Mouse (Mus musculus): ENCODE results near the gene Gm20388. TPM values are rescaled to one million over a fixed set of nuclear protein-coding genes. Genes with fewer than 3 reads are reported as not detected.

Gm20388 gene
- polyA plus RNA-seq, 1 experiment from 2014 or later: 2.5 TPM

DNA sequence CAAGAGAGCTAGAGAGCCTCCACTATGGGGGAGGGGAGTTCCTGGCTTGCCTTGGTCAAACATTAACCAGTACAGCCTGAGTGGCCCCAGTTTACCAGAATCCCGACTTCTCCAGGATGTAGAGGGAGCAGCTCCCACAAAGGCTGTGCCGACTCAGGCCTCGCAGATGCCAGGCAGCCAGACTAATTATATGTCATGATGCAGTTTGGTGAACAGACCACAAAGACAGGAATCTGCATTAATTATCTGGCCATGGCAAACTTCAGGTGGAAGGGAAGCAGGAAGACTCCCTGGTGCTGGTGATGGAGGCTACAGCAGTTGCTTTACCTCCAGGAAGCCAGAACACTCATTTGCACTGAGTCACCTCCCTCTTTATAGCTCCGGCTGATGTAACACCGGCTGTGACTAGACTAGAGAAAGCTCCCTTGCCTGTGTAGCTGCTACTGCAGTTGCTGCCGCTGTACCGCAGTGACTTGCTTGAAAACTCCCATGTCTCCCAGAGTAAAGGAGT is 1987.3 kb downstream of the Gm20388 start:
- no peaks in the 10 kb centered on the region for H3K9me3 ChIP-seq (replicated peaks)
- DNase-seq (ENCODE audit: low spot score): peak; percentile 45
- H3K4me1 ChIP-seq: peaks cover 54% of the 10 kb centered on the region
- WGBS: 17% methylated on average over 7 of the region's 7 CpGs
- peaks cover 18% of the 10 kb centered on the region for H3K36me3 ChIP-seq
- H3K27me3 ChIP-seq (ENCODE audit: low read depth, poor library complexity, severe bottlenecking): no peaks in the 10 kb centered on the region
- no peak overlapping the region for H3K4me3 ChIP-seq
- H3K27ac ChIP-seq: peak overlapping the region; percentile 66

DNA sequence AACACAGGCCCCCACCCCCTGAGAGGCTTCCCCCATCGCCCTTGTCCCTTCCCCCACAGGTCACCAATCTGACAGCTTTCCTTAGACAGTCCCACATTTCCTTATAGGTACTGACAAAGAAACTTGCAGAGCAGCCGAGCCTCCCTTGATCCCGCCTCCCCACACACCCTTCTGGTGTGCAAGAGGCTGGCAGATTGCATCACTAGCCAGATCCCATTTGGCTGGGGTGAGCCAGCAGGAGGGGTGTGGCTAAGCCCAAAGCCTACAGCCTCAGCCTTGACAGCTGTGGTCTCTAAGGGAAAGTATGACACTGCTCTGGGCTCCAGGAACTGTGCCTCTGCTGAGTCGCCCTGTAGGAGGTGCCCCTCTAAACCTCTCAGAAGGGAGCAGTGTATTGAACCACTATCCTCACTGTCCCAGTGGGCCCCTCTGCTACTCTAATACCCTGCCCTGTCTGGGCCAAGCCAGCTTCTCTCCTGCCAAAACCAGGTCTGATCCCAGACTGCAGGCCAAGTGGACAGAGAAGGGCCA is 1987.8 kb downstream of the Gm20388 start:
- Histone ChIP-seq H3K4me1 (peaks cover 57% of the 10 kb centered on the region), H3K36me3 (peaks cover 12% of the 10 kb centered on the region), H3K27ac (peak overlapping the region; percentile 66), H3K27me3 (ENCODE audit: low read depth, poor library complexity, severe bottlenecking) (no peaks in the 10 kb centered on the region), H3K4me3 (no peak overlapping the region), H3K9me3 (replicated peaks) (no peaks in the 10 kb centered on the region)
- DNase-seq (ENCODE audit: low spot score): peak; percentile 64
- 4% methylated on average over 4 of the region's 4 CpGs for WGBS

DNA sequence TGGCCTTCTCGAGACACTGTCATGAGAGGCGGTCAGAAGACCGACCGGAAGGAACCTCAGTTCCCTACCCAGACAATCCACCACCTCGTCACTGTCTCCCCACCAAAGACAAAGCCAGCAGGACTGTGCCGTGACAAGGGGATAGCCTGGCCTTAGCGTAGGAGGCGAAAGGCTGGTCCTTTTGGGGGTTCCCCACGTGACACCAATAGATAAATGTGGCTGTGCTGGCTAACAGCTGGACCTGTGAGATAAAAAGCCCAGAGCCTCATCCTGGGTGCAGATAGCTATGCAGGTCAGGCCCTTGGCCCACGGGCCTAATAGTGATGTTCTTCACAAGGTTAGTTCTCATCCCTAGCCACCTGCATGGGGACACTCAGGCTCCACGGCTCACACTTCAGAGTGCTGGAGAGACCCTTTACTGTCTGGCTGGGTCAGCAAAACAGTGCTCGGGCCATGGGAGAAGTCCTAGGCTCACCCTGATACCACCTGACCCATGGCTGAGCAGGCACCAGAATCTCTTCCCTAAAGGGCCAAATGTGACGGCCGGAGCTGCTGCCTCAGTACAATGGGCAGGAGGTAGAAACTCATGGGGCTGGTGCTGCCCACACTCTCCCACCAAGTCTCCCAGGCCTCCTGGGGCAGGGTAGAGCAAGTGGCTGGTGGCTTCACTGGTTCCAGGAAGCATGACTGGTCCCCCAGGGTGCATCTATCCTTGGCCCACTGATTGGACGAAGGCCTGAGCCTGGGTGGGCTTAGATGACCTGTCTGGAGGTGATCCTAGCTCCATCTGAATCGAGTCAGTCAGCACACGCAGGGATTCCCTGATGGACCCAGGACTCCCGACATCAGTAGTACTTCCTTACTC is 1988.8 kb downstream of the Gm20388 start:
- 85% methylated on average over 18 of the region's 18 CpGs for WGBS
- Histone ChIP-seq H3K4me3 (no peak overlapping the region), H3K27ac (no peak overlapping the region; the same call in 1 of the 2 replicates), H3K4me1 (peaks cover 63% of the 10 kb centered on the region), H3K9me3 (replicated peaks) (no peaks in the 10 kb centered on the region), H3K27me3 (ENCODE audit: low read depth, poor library complexity, severe bottlenecking) (no peaks in the 10 kb centered on the region), H3K36me3 (peaks cover 11% of the 10 kb centered on the region)
- no peak for DNase-seq (ENCODE audit: low spot score)

DNA sequence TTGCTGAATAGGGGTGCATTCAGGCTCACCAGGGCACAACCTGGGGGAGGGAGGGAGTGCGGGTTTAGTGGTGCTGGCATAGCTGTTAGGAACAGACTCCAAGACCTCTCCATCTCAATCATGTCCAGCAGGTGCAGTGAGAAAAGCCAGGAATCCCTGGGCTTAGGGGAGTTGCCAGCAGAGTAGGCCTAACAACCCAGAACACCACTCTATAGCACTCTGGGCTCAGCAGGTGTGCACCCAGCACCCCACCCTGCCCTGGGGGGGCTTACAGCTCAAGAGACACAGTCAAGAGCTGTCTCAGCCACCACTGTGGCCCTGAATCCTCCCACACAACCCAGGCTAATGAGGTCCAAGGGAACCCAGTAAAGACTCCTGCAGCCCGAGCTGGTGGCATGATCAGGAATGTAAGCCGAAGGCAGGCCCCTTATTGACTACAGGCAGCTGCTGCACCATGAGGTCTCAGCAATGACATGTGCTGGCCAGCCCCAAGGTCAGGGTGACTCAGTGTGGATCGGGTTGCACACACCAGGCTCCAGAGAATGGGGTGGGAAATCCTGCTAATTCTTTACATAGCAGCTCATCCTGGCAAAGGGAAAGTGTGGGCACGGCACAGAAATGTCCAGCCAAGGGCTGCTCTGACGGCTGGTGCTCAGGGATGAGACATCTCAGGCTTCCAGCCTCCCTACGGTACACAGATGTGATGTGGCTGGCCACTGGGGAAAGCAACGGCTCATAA is 1991.0 kb downstream of the Gm20388 start:
- no peak overlapping the region for H3K4me3 ChIP-seq
- H3K27me3 ChIP-seq (ENCODE audit: low read depth, poor library complexity, severe bottlenecking): no peaks in the 10 kb centered on the region
- H3K9me3 ChIP-seq (replicated peaks): no peaks in the 10 kb centered on the region
- no peaks in the 10 kb centered on the region for H3K36me3 ChIP-seq
- DNase-seq (ENCODE audit: low spot score): peak; percentile 48
- peak overlapping the region; percentile 33; the same call in 1 of the 2 replicates for H3K27ac ChIP-seq
- peaks cover 79% of the 10 kb centered on the region for H3K4me1 ChIP-seq
- WGBS: 48% methylated on average over 8 of the region's 8 CpGs

DNA sequence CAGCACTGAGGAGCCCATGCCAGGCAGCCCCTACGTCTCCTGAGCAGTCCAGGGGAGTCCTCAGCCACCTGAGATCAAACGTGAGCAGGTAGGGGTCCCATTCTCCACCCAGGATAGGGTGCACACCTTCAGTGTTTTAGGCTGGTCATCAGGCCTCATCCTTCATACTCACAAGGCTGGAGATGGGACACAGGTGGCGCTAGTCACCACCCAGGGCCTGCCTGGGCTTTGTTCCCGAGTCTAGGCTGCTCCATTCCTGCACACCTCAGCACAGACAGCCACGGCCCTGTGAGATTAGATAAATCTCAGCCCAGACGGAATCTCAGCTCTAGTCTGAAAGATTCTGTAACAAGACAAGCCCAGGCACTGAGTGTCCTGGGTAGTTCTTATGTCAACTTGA is 1993.3 kb downstream of the Gm20388 start:
- Histone ChIP-seq H3K36me3 (no peaks in the 10 kb centered on the region), H3K4me1 (peaks cover 79% of the 10 kb centered on the region), H3K9me3 (replicated peaks) (no peaks in the 10 kb centered on the region), H3K4me3 (no peak overlapping the region), H3K27me3 (ENCODE audit: low read depth, poor library complexity, severe bottlenecking) (peaks cover 10% of the 10 kb centered on the region; the same call in 1 of the 2 replicates), H3K27ac (no peak overlapping the region)
- WGBS: 71% methylated on average over 6 of the region's 6 CpGs
- no peak for DNase-seq (ENCODE audit: low spot score)

DNA sequence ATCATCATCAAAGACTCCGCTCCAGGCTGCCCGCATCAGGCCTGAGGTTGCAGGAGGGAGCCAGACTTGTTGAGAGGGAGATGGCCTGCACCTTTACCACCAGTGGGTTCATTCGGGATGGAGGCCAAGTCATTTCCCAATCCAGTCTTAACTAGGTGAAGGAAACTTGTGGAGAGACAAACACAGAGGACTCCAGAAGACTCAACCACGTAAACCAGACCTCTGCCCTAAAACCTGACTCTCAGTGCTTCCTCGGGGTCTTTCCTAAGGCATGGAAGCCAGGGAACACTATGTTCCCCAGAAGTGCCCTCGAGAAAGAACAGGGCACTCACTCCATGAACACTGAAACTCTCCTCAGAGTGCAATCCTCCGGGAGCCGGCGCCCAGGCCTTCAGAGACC is 1994.4 kb downstream of the Gm20388 start:
- no peak overlapping the region for H3K27ac ChIP-seq
- WGBS: 88% methylated on average over 9 of the region's 9 CpGs
- peaks cover 77% of the 10 kb centered on the region for H3K4me1 ChIP-seq
- no peak overlapping the region for H3K4me3 ChIP-seq
- DNase-seq (ENCODE audit: low spot score): no peak
- H3K9me3 ChIP-seq (replicated peaks): no peaks in the 10 kb centered on the region
- peaks cover 13% of the 10 kb centered on the region; the same call in 1 of the 2 replicates for H3K27me3 ChIP-seq (ENCODE audit: low read depth, poor library complexity, severe bottlenecking)
- H3K36me3 ChIP-seq: no peaks in the 10 kb centered on the region

DNA sequence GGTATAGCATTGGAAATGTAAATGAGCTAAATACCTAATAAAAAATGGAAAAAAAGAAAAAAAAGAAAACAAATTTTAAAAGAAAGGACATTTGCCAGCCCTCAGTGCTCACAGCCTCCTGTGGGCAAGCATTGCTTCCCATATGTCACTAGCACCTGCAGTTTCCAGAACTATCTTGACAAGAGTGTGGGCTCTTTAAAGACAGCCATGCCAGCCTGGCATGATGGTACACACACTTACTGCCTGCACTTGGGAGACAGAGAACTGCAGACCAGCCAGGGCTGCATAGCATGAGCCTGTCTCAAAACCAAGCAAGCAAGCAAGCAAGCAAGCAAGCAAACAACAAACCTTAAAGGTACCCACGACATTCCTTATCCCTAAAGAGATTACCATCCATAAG is 1994.8 kb downstream of the Gm20388 start:
- H3K4me1 ChIP-seq: peaks cover 77% of the 10 kb centered on the region
- H3K36me3 ChIP-seq: no peaks in the 10 kb centered on the region
- no peaks in the 10 kb centered on the region for H3K9me3 ChIP-seq (replicated peaks)
- peak overlapping the region; percentile 75 for H3K4me3 ChIP-seq
- no peak overlapping the region for H3K27ac ChIP-seq
- DNase-seq (ENCODE audit: low spot score): no peak
- peaks cover 13% of the 10 kb centered on the region; the same call in 1 of the 2 replicates for H3K27me3 ChIP-seq (ENCODE audit: low read depth, poor library complexity, severe bottlenecking)
- 78% methylated on average over 1 of the region's 1 CpGs for WGBS

DNA sequence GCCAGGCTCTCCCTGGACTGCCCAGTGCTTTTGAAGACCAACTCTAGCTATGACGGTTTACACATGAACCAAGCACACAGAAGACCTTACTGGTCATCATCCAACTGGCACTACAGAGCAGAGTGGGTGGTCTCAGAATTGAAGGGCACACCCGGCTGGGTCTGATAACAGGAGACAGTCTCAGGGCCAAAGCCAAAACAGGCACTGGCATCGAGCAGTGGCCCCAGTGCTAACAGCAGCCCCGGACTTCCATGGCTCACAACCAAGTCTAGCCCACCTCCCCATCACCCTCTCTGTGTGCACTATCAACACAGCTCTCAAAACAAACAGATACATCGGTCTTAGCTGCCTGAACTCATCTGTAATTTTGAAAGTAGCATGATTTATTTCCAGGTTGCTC is 1995.2 kb downstream of the Gm20388 start:
- H3K27ac ChIP-seq: no peak overlapping the region
- 44% methylated on average over 5 of the region's 5 CpGs for WGBS
- peak overlapping the region; percentile 75 for H3K4me3 ChIP-seq
- no peak for DNase-seq (ENCODE audit: low spot score)
- peaks cover 13% of the 10 kb centered on the region; the same call in 1 of the 2 replicates for H3K27me3 ChIP-seq (ENCODE audit: low read depth, poor library complexity, severe bottlenecking)
- H3K9me3 ChIP-seq (replicated peaks): no peaks in the 10 kb centered on the region
- no peaks in the 10 kb centered on the region for H3K36me3 ChIP-seq
- peaks cover 76% of the 10 kb centered on the region for H3K4me1 ChIP-seq

DNA sequence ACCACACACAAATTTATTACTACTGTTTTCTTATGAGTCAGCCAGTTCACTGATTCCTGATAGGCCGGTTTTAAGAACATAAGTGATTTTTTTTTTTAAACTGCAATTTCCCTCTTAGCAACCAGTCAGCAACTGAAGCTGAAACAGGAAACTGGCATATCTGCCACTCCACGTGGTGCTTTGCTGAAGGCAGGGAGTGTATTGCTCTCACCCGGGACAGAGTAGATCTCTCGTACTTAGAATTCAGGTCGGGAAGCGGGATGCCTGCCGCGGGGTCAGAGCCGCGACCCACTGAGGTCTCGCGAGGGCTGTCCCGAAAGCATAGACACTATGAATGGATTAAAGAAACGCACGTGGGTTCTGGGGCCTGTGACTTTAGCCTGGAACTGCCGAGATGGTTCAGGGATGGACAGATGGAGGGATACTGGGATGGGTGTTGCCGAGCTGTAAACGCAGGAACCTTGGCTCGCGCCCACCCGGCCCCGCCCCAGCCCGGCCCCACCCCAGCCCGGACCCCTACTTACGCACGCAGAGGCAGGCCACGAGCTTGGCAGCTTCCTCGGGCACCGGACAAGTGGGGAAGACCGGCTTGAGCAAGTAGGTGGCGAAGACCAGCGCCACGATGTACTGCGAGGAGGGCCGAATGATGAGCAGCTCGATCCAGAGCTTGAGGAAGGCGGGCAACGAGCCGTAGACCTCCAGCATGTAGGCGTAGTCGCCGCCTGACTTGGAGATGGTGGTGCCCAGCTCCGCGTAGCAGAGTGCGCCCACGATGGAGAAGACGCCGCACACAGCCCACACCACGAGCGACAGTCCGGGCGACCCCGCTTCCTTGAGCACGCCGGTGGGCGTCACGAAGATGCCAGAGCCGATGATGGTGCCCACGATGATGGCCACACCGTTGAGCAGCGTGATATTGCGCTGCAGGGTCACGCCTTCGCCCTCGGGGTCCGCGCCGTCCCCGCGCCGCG is 1996.2 kb downstream of the Gm20388 start:
- under 1% methylated on average over 72 of the region's 72 CpGs for WGBS
- Histone ChIP-seq H3K4me1 (peaks cover 67% of the 10 kb centered on the region), H3K4me3 (peak overlapping the region; percentile 75), H3K36me3 (no peaks in the 10 kb centered on the region), H3K27me3 (ENCODE audit: low read depth, poor library complexity, severe bottlenecking) (peaks cover 13% of the 10 kb centered on the region; the same call in 1 of the 2 replicates), H3K27ac (peak overlapping the region; percentile 82), H3K9me3 (replicated peaks) (no peaks in the 10 kb centered on the region)
- peak; percentile 56 for DNase-seq (ENCODE audit: low spot score)

DNA sequence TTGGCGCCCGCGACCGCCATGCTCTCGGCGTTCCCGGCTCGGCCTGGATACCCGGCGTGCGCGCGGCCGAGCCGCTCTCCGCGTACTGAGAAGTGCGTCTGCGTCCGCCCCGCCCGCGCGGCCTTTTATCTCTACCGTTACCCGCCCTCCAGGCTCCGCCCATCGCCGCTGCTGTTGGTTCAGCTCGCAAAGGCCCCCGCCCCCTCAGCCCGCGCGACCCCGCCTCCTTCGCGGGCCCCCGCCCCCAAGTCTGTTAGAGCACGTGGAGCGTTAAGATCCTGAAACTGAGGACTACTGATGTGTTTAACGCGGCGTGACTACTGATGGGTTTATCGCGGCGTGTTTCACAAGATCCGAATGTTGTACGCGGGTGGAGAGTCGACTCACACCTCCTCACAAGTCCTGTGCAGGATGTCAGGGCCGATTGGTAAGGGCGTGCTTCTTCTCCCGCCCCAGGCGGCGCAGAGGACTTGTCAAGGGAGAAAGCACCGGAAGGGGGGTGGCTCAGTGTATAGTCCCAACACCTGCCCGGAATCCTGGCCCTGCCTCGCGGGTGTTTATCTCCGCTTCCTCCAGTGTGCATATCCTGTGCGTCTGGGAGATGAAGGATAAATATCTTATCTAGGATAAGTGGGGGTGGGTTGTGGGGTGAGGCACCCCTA is 1997.1 kb downstream of the Gm20388 start, which contains the start of gene Slc7a5:
Slc7a5 (minus strand) TSS at position 108 of the 662 bp plus-strand sequence.
- DNase-seq (ENCODE audit: low spot score): peak; percentile 97
- peak within 1 kb of the TSS; percentile 82 for H3K27ac ChIP-seq
- peaks cover 60% of the 10 kb centered on the region for H3K4me1 ChIP-seq
- no peaks in the 10 kb centered on the region for H3K36me3 ChIP-seq
- peaks cover 13% of the 10 kb centered on the region; the same call in 1 of the 2 replicates for H3K27me3 ChIP-seq (ENCODE audit: low read depth, poor library complexity, severe bottlenecking)
- peak within 1 kb of the TSS; percentile 75 for H3K4me3 ChIP-seq
- WGBS: under 1% methylated on average over 61 of the region's 61 CpGs
- no peaks in the 10 kb centered on the region for H3K9me3 ChIP-seq (replicated peaks)

DNA sequence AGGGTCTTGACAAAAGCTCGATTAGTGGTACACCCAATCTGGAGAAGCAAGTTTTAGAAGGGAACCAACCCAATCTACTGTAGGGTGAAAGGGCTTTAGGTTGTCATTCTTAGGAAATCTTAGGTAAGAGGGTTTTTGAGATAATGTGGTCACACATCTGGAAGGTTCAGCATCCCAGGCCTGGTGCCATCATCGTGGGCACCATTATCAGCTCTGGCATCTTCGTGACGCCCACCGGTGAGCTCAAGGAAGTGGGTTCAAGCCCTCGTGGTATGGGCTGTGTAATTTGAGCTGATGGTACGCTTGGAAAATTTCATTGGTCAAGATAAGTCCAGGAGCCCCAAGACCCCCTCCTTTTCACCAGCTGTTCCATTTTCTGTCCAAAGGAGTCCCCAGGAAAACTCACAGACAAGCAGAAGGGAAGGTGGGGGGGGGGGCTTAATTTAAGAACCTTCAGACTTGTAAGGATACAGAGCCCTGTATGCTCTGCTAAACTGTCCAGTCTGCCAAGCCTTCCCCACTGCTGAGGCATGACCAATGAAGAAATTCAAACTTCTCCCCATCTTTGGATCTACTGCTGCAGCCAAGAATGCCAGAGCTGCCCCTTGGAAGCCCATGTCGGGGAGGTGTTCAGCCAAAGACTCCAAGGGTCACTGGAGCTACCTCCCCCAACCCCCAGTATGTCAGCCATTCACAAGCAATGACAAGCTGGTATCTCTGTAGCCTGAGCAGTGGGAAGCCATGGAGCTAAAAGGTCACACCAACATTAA is 1997.9 kb downstream of the Gm20388 start:
- H3K27ac ChIP-seq: no peak overlapping the region
- 61% methylated on average over 8 of the region's 8 CpGs for WGBS
- DNase-seq (ENCODE audit: low spot score): no peak
- peaks cover 57% of the 10 kb centered on the region for H3K4me1 ChIP-seq
- H3K36me3 ChIP-seq: no peaks in the 10 kb centered on the region
- peak overlapping the region; percentile 75 for H3K4me3 ChIP-seq
- H3K27me3 ChIP-seq (ENCODE audit: low read depth, poor library complexity, severe bottlenecking): peaks cover 13% of the 10 kb centered on the region; the same call in 1 of the 2 replicates
- no peaks in the 10 kb centered on the region for H3K9me3 ChIP-seq (replicated peaks)
